Mouse (Mus musculus): ENCODE measurements around the gene Kirrel. TPM values are rescaled to one million over a fixed set of nuclear protein-coding genes. Genes with fewer than 3 reads are reported as not detected.
A peak's percentile ranks its signal among the peaks of the same experiment; 100 is the strongest.

Kirrel gene
- polyA plus RNA-seq, 1 experiment from 2014 or later, result 10.2 TPM

DNA sequence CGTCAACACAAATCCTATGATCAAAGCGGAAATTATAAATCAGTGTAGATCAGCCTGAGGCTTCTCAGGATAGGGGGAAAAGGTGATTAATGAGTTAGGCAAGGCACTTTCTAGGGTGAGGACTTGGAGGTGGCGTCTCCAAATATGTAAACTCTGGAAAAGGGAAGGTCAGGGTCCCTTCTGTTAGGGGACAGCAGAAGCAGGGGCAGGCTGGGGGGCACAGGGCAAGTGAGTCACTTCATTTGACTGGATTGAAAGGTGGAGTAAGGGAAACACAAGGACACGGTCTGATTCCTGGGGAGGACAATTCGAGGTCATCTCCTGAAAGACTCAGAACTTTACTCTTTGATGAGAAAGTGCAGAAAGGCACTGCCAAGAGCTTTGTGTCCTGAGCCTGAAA lies 97.6 kb downstream of the Kirrel start:
- H3K27me3 ChIP-seq (ENCODE audit: control insufficient read depth, insufficient read depth, low read length), result no peaks in the 10 kb centered on the region
- no peaks in the 10 kb centered on the region; the same call in 1 of the 2 replicates for H3K4me1 ChIP-seq (replicated peaks; ENCODE audit: control insufficient read depth, insufficient read depth, low read length)
- H3K4me3 ChIP-seq (ENCODE audit: low read depth, low read length), result no peak overlapping the region
- DNase-seq (ENCODE audit: low spot score) (peak; percentile 45), ATAC-seq (replicated peaks; ENCODE audit: low FRiP score) (no peak)
- H3K27ac ChIP-seq (ENCODE audit: low read depth, low read length), result no peak overlapping the region
- no peak overlapping the region for H3K9ac ChIP-seq (ENCODE audit: low read length)
- 83% methylated on average over 5 of the region's 5 CpGs for WGBS
- H3K4me2 ChIP-seq (ENCODE audit: low read depth, low read length, severe bottlenecking), result no peak overlapping the region
- no peaks in the 10 kb centered on the region; the same call in none of the 2 replicates for H3K36me3 ChIP-seq (ENCODE audit: control insufficient read depth, insufficient read depth, low read length)
- H3K9me3 ChIP-seq (ENCODE audit: control insufficient read depth, low read length), result no peaks in the 10 kb centered on the region

DNA sequence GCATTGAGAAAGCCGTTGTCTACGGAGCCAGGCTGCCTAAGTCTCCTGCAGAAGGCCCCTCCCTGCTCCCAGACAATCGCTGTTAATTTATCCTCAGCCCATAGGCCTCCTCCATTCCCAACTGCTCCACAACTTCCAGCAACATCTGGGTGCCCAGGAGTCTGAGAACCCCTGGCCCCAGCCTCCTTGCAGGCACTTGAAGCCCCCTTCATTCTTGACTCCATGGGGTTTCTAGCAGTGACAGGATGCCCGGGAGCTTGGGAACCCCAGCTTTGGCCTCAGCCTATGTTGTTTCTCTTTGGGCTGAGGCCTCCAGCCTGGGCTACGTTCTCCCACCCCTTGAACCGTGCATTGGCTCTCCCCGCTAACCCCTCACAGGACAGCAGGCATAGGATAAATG lies 98.4 kb downstream of the Kirrel start:
- no peak overlapping the region for H3K9ac ChIP-seq (ENCODE audit: low read length)
- no peak overlapping the region for H3K4me2 ChIP-seq (ENCODE audit: low read depth, low read length, severe bottlenecking)
- no peak overlapping the region for H3K4me3 ChIP-seq (ENCODE audit: low read depth, low read length)
- H3K36me3 ChIP-seq (ENCODE audit: control insufficient read depth, insufficient read depth, low read length), result no peaks in the 10 kb centered on the region; the same call in 1 of the 2 replicates
- ATAC-seq (replicated peaks; ENCODE audit: low FRiP score), result no peak
- H3K27me3 ChIP-seq (ENCODE audit: control insufficient read depth, insufficient read depth, low read length), result no peaks in the 10 kb centered on the region
- no peak overlapping the region for H3K27ac ChIP-seq (ENCODE audit: low read depth, low read length)
- DNase-seq (ENCODE audit: low spot score), result peak; percentile 46
- H3K9me3 ChIP-seq (ENCODE audit: control insufficient read depth, low read length), result no peaks in the 10 kb centered on the region
- no peaks in the 10 kb centered on the region; the same call in 1 of the 2 replicates for H3K4me1 ChIP-seq (replicated peaks; ENCODE audit: control insufficient read depth, insufficient read depth, low read length)
- WGBS, result 90% methylated on average over 7 of the region's 7 CpGs

DNA sequence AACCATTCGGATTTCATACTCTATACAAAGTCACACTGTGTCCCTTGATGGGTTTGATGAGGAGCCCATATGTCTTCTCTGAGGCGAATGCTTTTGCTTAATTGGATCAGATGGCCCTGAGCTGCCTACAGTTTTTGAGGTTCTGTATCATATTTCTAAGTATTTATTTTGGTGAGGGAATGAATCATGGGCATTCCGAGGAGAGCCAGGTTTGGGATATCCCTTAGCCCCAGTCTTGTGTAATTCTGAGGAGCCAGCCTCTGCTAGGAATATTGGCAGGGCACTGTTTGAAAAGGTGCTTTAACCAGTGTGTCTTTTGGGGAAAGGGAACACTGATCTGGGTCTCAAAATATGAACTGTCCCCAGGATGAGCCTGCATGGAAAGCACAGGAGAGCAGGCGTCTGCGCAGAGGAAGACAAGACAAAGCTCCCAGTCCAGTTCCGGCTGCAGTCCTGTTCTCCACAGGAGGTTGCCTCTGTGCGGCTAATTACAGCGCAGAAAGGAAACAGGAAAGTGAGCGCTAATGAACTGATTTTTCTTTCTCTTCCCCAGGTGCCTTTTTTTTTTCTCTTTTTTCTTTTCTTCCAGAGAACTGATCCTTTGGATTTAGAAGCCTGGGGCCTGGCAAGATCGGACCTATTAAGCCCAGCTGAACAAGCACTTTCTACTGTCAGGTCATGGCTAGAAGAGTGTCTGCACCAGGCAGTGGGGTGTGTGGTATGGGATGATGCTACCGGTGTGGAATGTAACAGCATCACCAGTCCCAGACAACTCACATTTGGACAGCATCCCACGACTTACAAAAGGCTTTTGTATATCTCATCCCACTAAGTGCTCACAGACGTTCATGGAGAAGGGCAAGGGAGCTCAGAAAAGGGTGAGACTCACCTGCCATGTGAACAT lies 101.7 kb downstream of the Kirrel start:
- Histone ChIP-seq H3K9ac (ENCODE audit: low read length) (no peak overlapping the region), H3K27ac (ENCODE audit: low read depth, low read length) (no peak overlapping the region), H3K4me1 (replicated peaks; ENCODE audit: control insufficient read depth, insufficient read depth, low read length) (no peaks in the 10 kb centered on the region; the same call in 1 of the 2 replicates), H3K4me3 (ENCODE audit: low read depth, low read length) (no peak overlapping the region), H3K9me3 (ENCODE audit: control insufficient read depth, low read length) (no peaks in the 10 kb centered on the region), H3K4me2 (ENCODE audit: low read depth, low read length, severe bottlenecking) (no peak overlapping the region), H3K36me3 (ENCODE audit: control insufficient read depth, insufficient read depth, low read length) (no peaks in the 10 kb centered on the region), H3K27me3 (ENCODE audit: control insufficient read depth, insufficient read depth, low read length) (no peaks in the 10 kb centered on the region)
- whole genome bisulfite sequencing, result 18% methylated on average over 13 of the region's 13 CpGs
- ATAC-seq (replicated peaks; ENCODE audit: low FRiP score) (0 out of 2 replicates have a peak, but pooled peaks have one; percentile 36), DNase-seq (ENCODE audit: low spot score) (no peak)

DNA sequence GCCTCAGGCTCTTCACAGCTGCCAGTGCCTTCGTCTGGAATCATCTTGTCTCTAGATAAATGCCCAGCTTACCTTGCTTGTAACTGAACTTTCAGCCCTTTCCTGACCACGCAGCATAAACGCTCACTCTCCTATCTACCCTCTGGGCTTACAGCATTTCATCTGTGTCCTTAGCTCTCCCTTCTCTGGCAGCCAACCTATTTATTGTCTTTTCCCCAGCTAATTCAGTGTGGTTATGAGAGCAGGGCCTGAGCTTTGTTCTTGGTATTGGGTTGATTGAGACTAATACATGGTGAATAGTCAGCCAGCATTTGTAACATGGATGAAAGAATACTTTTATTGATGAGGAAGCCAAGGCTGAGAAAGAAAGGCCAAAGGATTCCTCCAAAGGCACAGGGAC lies 102.4 kb downstream of the Kirrel start:
- H3K4me2 ChIP-seq (ENCODE audit: low read depth, low read length, severe bottlenecking), result no peak overlapping the region
- no peaks in the 10 kb centered on the region; the same call in 1 of the 2 replicates for H3K4me1 ChIP-seq (replicated peaks; ENCODE audit: control insufficient read depth, insufficient read depth, low read length)
- H3K27me3 ChIP-seq (ENCODE audit: control insufficient read depth, insufficient read depth, low read length), result no peaks in the 10 kb centered on the region
- H3K27ac ChIP-seq (ENCODE audit: low read depth, low read length), result no peak overlapping the region
- no peak overlapping the region for H3K9ac ChIP-seq (ENCODE audit: low read length)
- H3K9me3 ChIP-seq (ENCODE audit: control insufficient read depth, low read length), result no peaks in the 10 kb centered on the region
- WGBS, result 66% methylated on average over 3 of the region's 3 CpGs
- no peak overlapping the region for H3K4me3 ChIP-seq (ENCODE audit: low read depth, low read length)
- no peaks in the 10 kb centered on the region for H3K36me3 ChIP-seq (ENCODE audit: control insufficient read depth, insufficient read depth, low read length)
- no peak for ATAC-seq (replicated peaks; ENCODE audit: low FRiP score)
- no peak for DNase-seq (ENCODE audit: low spot score)

DNA sequence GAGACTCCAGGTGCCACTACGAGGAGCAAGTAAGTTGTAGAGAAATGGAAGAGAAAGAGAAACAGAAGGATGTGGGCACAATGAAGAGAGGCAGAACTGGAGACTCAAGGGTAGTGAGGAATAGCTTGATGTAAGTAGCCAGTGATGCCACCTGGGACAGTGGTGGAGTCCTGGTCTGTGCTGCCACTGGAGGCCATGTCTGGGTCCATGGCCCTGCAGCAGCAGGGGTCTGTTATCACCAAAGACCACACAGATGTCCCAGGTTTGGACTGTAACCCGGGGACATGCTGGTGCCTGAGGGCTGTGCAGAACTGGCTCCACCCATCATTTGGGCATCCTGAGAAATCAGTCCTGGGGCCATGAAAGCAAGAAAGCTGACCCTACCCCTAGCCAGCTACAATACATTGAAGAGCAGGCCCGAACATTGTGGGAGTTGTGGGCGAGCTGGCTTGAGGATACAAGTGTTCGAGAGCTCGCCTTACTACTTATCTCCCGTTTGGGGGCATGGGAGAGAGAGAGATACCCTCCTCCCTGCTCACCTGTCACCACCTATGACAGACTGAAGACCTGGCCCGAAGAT lies 107.1 kb downstream of the Kirrel start:
- no peak overlapping the region for H3K27ac ChIP-seq (ENCODE audit: low read depth, low read length)
- H3K9me3 ChIP-seq (ENCODE audit: control insufficient read depth, low read length), result no peaks in the 10 kb centered on the region
- ATAC-seq (replicated peaks; ENCODE audit: low FRiP score) (no peak), DNase-seq (ENCODE audit: low spot score) (no peak)
- WGBS, result 85% methylated on average over 8 of the region's 8 CpGs
- H3K4me2 ChIP-seq (ENCODE audit: low read depth, low read length, severe bottlenecking), result no peak overlapping the region
- H3K4me3 ChIP-seq (ENCODE audit: low read depth, low read length), result no peak overlapping the region
- H3K36me3 ChIP-seq (ENCODE audit: control insufficient read depth, insufficient read depth, low read length), result no peaks in the 10 kb centered on the region
- no peaks in the 10 kb centered on the region for H3K4me1 ChIP-seq (replicated peaks; ENCODE audit: control insufficient read depth, insufficient read depth, low read length)
- no peak overlapping the region for H3K9ac ChIP-seq (ENCODE audit: low read length)
- H3K27me3 ChIP-seq (ENCODE audit: control insufficient read depth, insufficient read depth, low read length), result no peaks in the 10 kb centered on the region

DNA sequence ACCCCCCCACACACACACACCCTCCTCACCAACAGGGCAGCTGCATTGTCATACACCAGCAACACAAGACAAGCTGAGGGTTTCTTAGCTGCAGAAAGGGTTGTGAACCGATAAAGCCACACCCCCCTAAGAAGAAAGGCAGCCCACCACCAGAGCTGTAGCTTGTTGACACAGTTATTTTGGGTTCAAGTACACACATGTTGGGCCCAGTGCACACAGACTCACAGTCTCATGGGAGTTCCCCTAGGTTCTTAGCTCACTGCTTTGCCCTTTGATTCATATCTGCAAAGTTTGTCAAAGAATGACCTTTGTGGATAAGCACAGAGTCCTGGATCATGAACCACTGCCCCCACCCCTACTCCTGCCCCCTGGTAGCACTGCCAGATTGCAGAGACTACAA lies 120.6 kb downstream of the Kirrel start:
- Histone ChIP-seq H3K27ac (ENCODE audit: low read depth, low read length) (no peak overlapping the region), H3K9me3 (ENCODE audit: control insufficient read depth, low read length) (no peaks in the 10 kb centered on the region), H3K36me3 (ENCODE audit: control insufficient read depth, insufficient read depth, low read length) (no peaks in the 10 kb centered on the region), H3K27me3 (ENCODE audit: control insufficient read depth, insufficient read depth, low read length) (no peaks in the 10 kb centered on the region), H3K9ac (ENCODE audit: low read length) (no peak overlapping the region), H3K4me1 (replicated peaks; ENCODE audit: control insufficient read depth, insufficient read depth, low read length) (no peaks in the 10 kb centered on the region), H3K4me3 (ENCODE audit: low read depth, low read length) (no peak overlapping the region), H3K4me2 (ENCODE audit: low read depth, low read length, severe bottlenecking) (no peak overlapping the region)
- ATAC-seq (replicated peaks; ENCODE audit: low FRiP score) (no peak), DNase-seq (ENCODE audit: low spot score) (no peak)
- WGBS, result 95% methylated on average over 1 of the region's 1 CpGs

DNA sequence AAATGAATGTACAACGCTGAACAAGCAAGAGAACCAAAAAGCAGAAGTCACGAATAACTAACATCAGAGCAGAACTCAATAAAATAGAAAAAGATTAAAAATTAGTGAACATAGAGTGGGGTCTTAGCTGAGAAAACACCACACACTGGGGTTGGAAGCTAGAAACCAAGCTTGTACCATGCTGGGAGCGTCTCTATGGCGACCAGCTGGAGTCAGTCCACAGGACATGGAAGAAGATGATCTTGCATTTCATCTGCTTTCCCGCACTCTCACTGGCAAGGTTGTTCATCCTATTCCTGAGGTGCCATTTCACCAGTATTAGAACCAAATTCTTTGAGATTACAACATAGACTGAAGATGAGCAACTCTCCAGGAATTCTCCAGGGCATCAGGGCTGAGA lies 126.7 kb downstream of the Kirrel start:
- WGBS, result 82% methylated on average over 5 of the region's 5 CpGs

DNA sequence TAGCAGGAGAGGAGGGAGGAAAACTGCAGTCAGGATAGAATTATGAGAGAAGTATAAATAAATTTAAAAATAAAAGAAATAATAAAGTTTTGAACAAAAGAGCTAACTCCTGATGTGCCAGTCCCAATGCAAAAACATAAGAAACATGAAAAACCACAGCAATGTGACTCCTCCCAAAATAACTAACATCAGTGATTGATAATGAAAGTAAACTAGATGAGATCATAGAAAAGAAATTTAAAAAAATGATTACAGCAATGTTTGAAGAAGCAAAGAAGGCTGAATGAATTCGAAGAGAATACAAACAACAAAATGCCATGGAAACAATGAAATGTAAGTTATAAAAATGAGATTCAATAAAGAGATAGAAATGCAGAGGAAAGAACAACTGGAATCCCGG lies 132.8 kb downstream of the Kirrel start:
- Histone ChIP-seq H3K9ac (ENCODE audit: low read length) (no peak overlapping the region), H3K27ac (ENCODE audit: low read depth, low read length) (no peak overlapping the region), H3K4me2 (ENCODE audit: low read depth, low read length, severe bottlenecking) (no peak overlapping the region), H3K27me3 (ENCODE audit: control insufficient read depth, insufficient read depth, low read length) (no peaks in the 10 kb centered on the region), H3K4me1 (replicated peaks; ENCODE audit: control insufficient read depth, insufficient read depth, low read length) (no peaks in the 10 kb centered on the region), H3K9me3 (ENCODE audit: control insufficient read depth, low read length) (no peaks in the 10 kb centered on the region), H3K4me3 (ENCODE audit: low read depth, low read length) (no peak overlapping the region), H3K36me3 (ENCODE audit: control insufficient read depth, insufficient read depth, low read length) (no peaks in the 10 kb centered on the region)
- no peak for DNase-seq (ENCODE audit: low spot score)
- 82% methylated on average over 2 of the region's 2 CpGs for WGBS
- no peak for ATAC-seq (replicated peaks; ENCODE audit: low FRiP score)

More for the DNA sequence above, 126.7 kb downstream of the Kirrel start:
- H3K4me1 ChIP-seq (replicated peaks; ENCODE audit: control insufficient read depth, insufficient read depth, low read length), result no peaks in the 10 kb centered on the region
- no peaks in the 10 kb centered on the region for H3K36me3 ChIP-seq (ENCODE audit: control insufficient read depth, insufficient read depth, low read length)
- no peaks in the 10 kb centered on the region for H3K27me3 ChIP-seq (ENCODE audit: control insufficient read depth, insufficient read depth, low read length)
- no peaks in the 10 kb centered on the region for H3K9me3 ChIP-seq (ENCODE audit: control insufficient read depth, low read length)
- ATAC-seq (replicated peaks; ENCODE audit: low FRiP score) (no peak), DNase-seq (ENCODE audit: low spot score) (no peak)
- no peak overlapping the region for H3K9ac ChIP-seq (ENCODE audit: low read length)
- H3K27ac ChIP-seq (ENCODE audit: low read depth, low read length), result no peak overlapping the region
- no peak overlapping the region for H3K4me3 ChIP-seq (ENCODE audit: low read depth, low read length)
- H3K4me2 ChIP-seq (ENCODE audit: low read depth, low read length, severe bottlenecking), result no peak overlapping the region

Data from forebrain, embryonic 11.5 days (tissue).